Mouse (Mus musculus): ENCODE data around the gene Atf7. TPM values are rescaled to one million over a fixed set of nuclear protein-coding genes. Genes with fewer than 3 reads are reported as not detected.

Atf7 gene
- total RNA-seq, 1 experiment from 2014 or later: 26.9 TPM

GRCm38 (mm10) chr15:102519211-102520141 lies 105.8 kb downstream of the Atf7 start:
- ATAC-seq (replicated peaks; ENCODE audit: insufficient number of reproducible peaks, low FRiP score, low TSS enrichment, poor library complexity, severe bottlenecking): no peak

- ATAC-seq (replicated peaks; ENCODE audit: insufficient number of reproducible peaks, low FRiP score, low TSS enrichment, poor library complexity, severe bottlenecking): no peak
Observed at GRCm38 (mm10) chr15:102518859-102519201, 106.4 kb downstream of the Atf7 start.

GRCm38 (mm10) chr15:102517976-102518858 lies 107.0 kb downstream of the Atf7 start, which contains the start of gene Tarbp2:
Gene Tarbp2 (plus strand): TSS chr15:102518192.
- peak; percentile 80 for ATAC-seq (replicated peaks; ENCODE audit: insufficient number of reproducible peaks, low FRiP score, low TSS enrichment, poor library complexity, severe bottlenecking)

GRCm38 (mm10) chr15:102517631-102517975 lies 107.7 kb downstream of the Atf7 start:
- no peak for ATAC-seq (replicated peaks; ENCODE audit: insufficient number of reproducible peaks, low FRiP score, low TSS enrichment, poor library complexity, severe bottlenecking)

GRCm38 (mm10) chr15:102516728-102517404 lies 108.4 kb downstream of the Atf7 start, which contains the start of gene Map3k12:
Gene Map3k12 (minus strand): TSS chr15:102517064.
- ATAC-seq (replicated peaks; ENCODE audit: insufficient number of reproducible peaks, low FRiP score, low TSS enrichment, poor library complexity, severe bottlenecking): no peak

- ATAC-seq (replicated peaks; ENCODE audit: insufficient number of reproducible peaks, low FRiP score, low TSS enrichment, poor library complexity, severe bottlenecking): no peak
Observed at GRCm38 (mm10) chr15:102516293-102516692, 109.0 kb downstream of the Atf7 start.

- no peak for ATAC-seq (replicated peaks; ENCODE audit: insufficient number of reproducible peaks, low FRiP score, low TSS enrichment, poor library complexity, severe bottlenecking)
Observed at GRCm38 (mm10) chr15:102515791-102516190, 109.5 kb downstream of the Atf7 start.

- no peak for ATAC-seq (replicated peaks; ENCODE audit: insufficient number of reproducible peaks, low FRiP score, low TSS enrichment, poor library complexity, severe bottlenecking)
Observed at GRCm38 (mm10) chr15:102515261-102515660, 110.0 kb downstream of the Atf7 start.

- no peak for ATAC-seq (replicated peaks; ENCODE audit: insufficient number of reproducible peaks, low FRiP score, low TSS enrichment, poor library complexity, severe bottlenecking)
Observed at GRCm38 (mm10) chr15:102513004-102513403, 112.3 kb downstream of the Atf7 start.

GRCm38 (mm10) chr15:102512471-102512870 lies 112.8 kb downstream of the Atf7 start:
- no peak for ATAC-seq (replicated peaks; ENCODE audit: insufficient number of reproducible peaks, low FRiP score, low TSS enrichment, poor library complexity, severe bottlenecking)

- ATAC-seq (replicated peaks; ENCODE audit: insufficient number of reproducible peaks, low FRiP score, low TSS enrichment, poor library complexity, severe bottlenecking): no peak
Observed at GRCm38 (mm10) chr15:102512010-102512409, 113.3 kb downstream of the Atf7 start.

GRCm38 (mm10) chr15:102511285-102511833 lies 113.9 kb downstream of the Atf7 start:
- no peak for ATAC-seq (replicated peaks; ENCODE audit: insufficient number of reproducible peaks, low FRiP score, low TSS enrichment, poor library complexity, severe bottlenecking)

GRCm38 (mm10) chr15:102510590-102511284 lies 114.5 kb downstream of the Atf7 start:
- ATAC-seq (replicated peaks; ENCODE audit: insufficient number of reproducible peaks, low FRiP score, low TSS enrichment, poor library complexity, severe bottlenecking): peak; percentile 78

- no peak for ATAC-seq (replicated peaks; ENCODE audit: insufficient number of reproducible peaks, low FRiP score, low TSS enrichment, poor library complexity, severe bottlenecking)
Observed at GRCm38 (mm10) chr15:102510110-102510509, 115.2 kb downstream of the Atf7 start.

GRCm38 (mm10) chr15:102508336-102508735 lies 116.9 kb downstream of the Atf7 start:
- ATAC-seq (replicated peaks; ENCODE audit: insufficient number of reproducible peaks, low FRiP score, low TSS enrichment, poor library complexity, severe bottlenecking): no peak

- no peak for ATAC-seq (replicated peaks; ENCODE audit: insufficient number of reproducible peaks, low FRiP score, low TSS enrichment, poor library complexity, severe bottlenecking)
Observed at GRCm38 (mm10) chr15:102507561-102507960, 117.7 kb downstream of the Atf7 start.

GRCm38 (mm10) chr15:102506864-102507263 lies 118.4 kb downstream of the Atf7 start:
- no peak for ATAC-seq (replicated peaks; ENCODE audit: insufficient number of reproducible peaks, low FRiP score, low TSS enrichment, poor library complexity, severe bottlenecking)

- no peak for ATAC-seq (replicated peaks; ENCODE audit: insufficient number of reproducible peaks, low FRiP score, low TSS enrichment, poor library complexity, severe bottlenecking)
Observed at GRCm38 (mm10) chr15:102506464-102506830, 118.8 kb downstream of the Atf7 start.

All from monocyte, adult 5-6 weeks (primary cell).